Mouse (Mus musculus): ENCODE results near the gene Scyl2. TPM values are rescaled to one million over a fixed set of nuclear protein-coding genes. Genes with fewer than 3 reads are reported as not detected.

The Scyl2 gene
- total and polyA plus RNA-seq, 3 experiments = 8.2 to 16.2 (median 15.4) TPM

GRCm38 (mm10) chr10:89621129-89621528, 65.0 kb downstream of the Scyl2 start, which contains the start of gene Slc17a8:
Slc17a8 (minus strand) TSS chr10:89621253.
- no peak for DNase-seq
- H3K9ac ChIP-seq (ENCODE audit: low read depth, low read length) = no peak within 1 kb of the TSS
- no peak within 1 kb of the TSS for H3K27ac ChIP-seq
- H3K36me3 ChIP-seq (ENCODE audit: control insufficient read depth, insufficient read depth, low read length) = no peaks in the 10 kb centered on the region
- no peaks in the 10 kb centered on the region for H3K79me2 ChIP-seq (replicated peaks; ENCODE audit: control insufficient read depth, insufficient read depth, low read length)
- WGBS = 49% methylated on average over 7 of the region's 7 CpGs
- no peak within 1 kb of the TSS for H3K4me3 ChIP-seq
- no peaks in the 10 kb centered on the region for H3K4me1 ChIP-seq (ENCODE audit: control insufficient read depth, insufficient read depth, low read length)
- peaks cover 1% of the 10 kb centered on the region for H3K27me3 ChIP-seq (ENCODE audit: control insufficient read depth, insufficient read depth, low read length)
- no peak for TF ChIP-seq CTCF (IDR thresholded peaks at IDR 0.05)
- no peak for TF ChIP-seq EP300 (IDR thresholded peaks at IDR 0.05; ENCODE audit: insufficient read depth, low read depth, low read length)
- TF ChIP-seq POLR2A (IDR thresholded peaks at IDR 0.05; ENCODE audit: insufficient read depth, low read depth, low read length) = no peak
- intact Hi-C loops (cut with DNase I) = no loop called here

- Histone ChIP-seq H3K9ac (ENCODE audit: low read depth, low read length) (no peak overlapping the region), H3K27me3 (ENCODE audit: control insufficient read depth, insufficient read depth, low read length) (no peaks in the 10 kb centered on the region), H3K27ac (no peak overlapping the region), H3K79me2 (replicated peaks; ENCODE audit: control insufficient read depth, insufficient read depth, low read length) (no peaks in the 10 kb centered on the region), H3K4me1 (ENCODE audit: control insufficient read depth, insufficient read depth, low read length) (no peaks in the 10 kb centered on the region; the same call in 1 of the 2 replicates), H3K4me3 (no peak overlapping the region), H3K36me3 (ENCODE audit: control insufficient read depth, insufficient read depth, low read length) (no peaks in the 10 kb centered on the region)
- TF ChIP-seq EP300 (IDR thresholded peaks at IDR 0.05; ENCODE audit: insufficient read depth, low read depth, low read length) (no peak), POLR2A (IDR thresholded peaks at IDR 0.05; ENCODE audit: insufficient read depth, low read depth, low read length) (no peak), CTCF (IDR thresholded peaks at IDR 0.05) (no peak)
- intact Hi-C loops (cut with DNase I) = no loop called here
- DNase-seq = no peak
- WGBS = 56% methylated on average over 5 of the region's 5 CpGs
Observed at GRCm38 (mm10) chr10:89599311-89599710, 86.8 kb downstream of the Scyl2 start.

GRCm38 (mm10) chr10:89597275-89597674, 88.8 kb downstream of the Scyl2 start:
- H3K27me3 ChIP-seq (ENCODE audit: control insufficient read depth, insufficient read depth, low read length) = no peaks in the 10 kb centered on the region
- no peaks in the 10 kb centered on the region for H3K79me2 ChIP-seq (replicated peaks; ENCODE audit: control insufficient read depth, insufficient read depth, low read length)
- intact Hi-C loops (cut with DNase I) = no loop called here
- H3K36me3 ChIP-seq (ENCODE audit: control insufficient read depth, insufficient read depth, low read length) = no peaks in the 10 kb centered on the region
- no peak for TF ChIP-seq EP300 (IDR thresholded peaks at IDR 0.05; ENCODE audit: insufficient read depth, low read depth, low read length)
- no peak for TF ChIP-seq POLR2A (IDR thresholded peaks at IDR 0.05; ENCODE audit: insufficient read depth, low read depth, low read length)
- TF ChIP-seq CTCF (IDR thresholded peaks at IDR 0.05) = no peak
- no peak overlapping the region for H3K4me3 ChIP-seq
- no peak for DNase-seq
- H3K9ac ChIP-seq (ENCODE audit: low read depth, low read length) = no peak overlapping the region
- H3K4me1 ChIP-seq (ENCODE audit: control insufficient read depth, insufficient read depth, low read length) = no peaks in the 10 kb centered on the region; the same call in 1 of the 2 replicates
- 71% methylated on average over 4 of the region's 4 CpGs for WGBS
- H3K27ac ChIP-seq = no peak overlapping the region

- WGBS = 92% methylated on average over 5 of the region's 5 CpGs
- no peaks in the 10 kb centered on the region for H3K36me3 ChIP-seq (ENCODE audit: control insufficient read depth, insufficient read depth, low read length)
- no peaks in the 10 kb centered on the region for H3K27me3 ChIP-seq (ENCODE audit: control insufficient read depth, insufficient read depth, low read length)
- H3K4me1 ChIP-seq (ENCODE audit: control insufficient read depth, insufficient read depth, low read length) = no peaks in the 10 kb centered on the region; the same call in 1 of the 2 replicates
- intact Hi-C loops (cut with DNase I) = no loop called here
- no peak for DNase-seq
- no peak overlapping the region for H3K9ac ChIP-seq (ENCODE audit: low read depth, low read length)
- no peak overlapping the region for H3K4me3 ChIP-seq
- H3K79me2 ChIP-seq (replicated peaks; ENCODE audit: control insufficient read depth, insufficient read depth, low read length) = no peaks in the 10 kb centered on the region
- TF ChIP-seq EP300 (IDR thresholded peaks at IDR 0.05; ENCODE audit: insufficient read depth, low read depth, low read length) (no peak), POLR2A (IDR thresholded peaks at IDR 0.05; ENCODE audit: insufficient read depth, low read depth, low read length) (no peak)
- no peak overlapping the region for H3K27ac ChIP-seq
Observed at GRCm38 (mm10) chr10:89595935-89596334, 90.2 kb downstream of the Scyl2 start.

- Histone ChIP-seq H3K27me3 (ENCODE audit: control insufficient read depth, insufficient read depth, low read length) (no peaks in the 10 kb centered on the region), H3K4me3 (no peak overlapping the region), H3K79me2 (replicated peaks; ENCODE audit: control insufficient read depth, insufficient read depth, low read length) (no peaks in the 10 kb centered on the region), H3K36me3 (ENCODE audit: control insufficient read depth, insufficient read depth, low read length) (no peaks in the 10 kb centered on the region), H3K4me1 (ENCODE audit: control insufficient read depth, insufficient read depth, low read length) (no peaks in the 10 kb centered on the region; the same call in 1 of the 2 replicates), H3K9ac (ENCODE audit: low read depth, low read length) (no peak overlapping the region), H3K27ac (no peak overlapping the region)
- 59% methylated on average over 1 of the region's 1 CpGs for WGBS
- intact Hi-C loops (cut with DNase I) = no loop called here
- TF ChIP-seq EP300 (IDR thresholded peaks at IDR 0.05; ENCODE audit: insufficient read depth, low read depth, low read length) = no peak
- TF ChIP-seq CTCF (IDR thresholded peaks at IDR 0.05) = no peak
- no peak for TF ChIP-seq POLR2A (IDR thresholded peaks at IDR 0.05; ENCODE audit: insufficient read depth, low read depth, low read length)
- DNase-seq = no peak
Observed at GRCm38 (mm10) chr10:89595514-89595913, 90.6 kb downstream of the Scyl2 start.

- H3K4me3 ChIP-seq = no peak overlapping the region
- no peak overlapping the region for H3K9ac ChIP-seq (ENCODE audit: low read depth, low read length)
- intact Hi-C loops (cut with DNase I) = no loop called here
- H3K27ac ChIP-seq = no peak overlapping the region
- DNase-seq = no peak
- TF ChIP-seq EP300 (IDR thresholded peaks at IDR 0.05; ENCODE audit: insufficient read depth, low read depth, low read length) (no peak), CTCF (IDR thresholded peaks at IDR 0.05) (no peak), POLR2A (IDR thresholded peaks at IDR 0.05; ENCODE audit: insufficient read depth, low read depth, low read length) (no peak)
- H3K79me2 ChIP-seq (replicated peaks; ENCODE audit: control insufficient read depth, insufficient read depth, low read length) = no peaks in the 10 kb centered on the region
- no peaks in the 10 kb centered on the region for H3K27me3 ChIP-seq (ENCODE audit: control insufficient read depth, insufficient read depth, low read length)
- H3K36me3 ChIP-seq (ENCODE audit: control insufficient read depth, insufficient read depth, low read length) = no peaks in the 10 kb centered on the region
- 68% methylated on average over 4 of the region's 4 CpGs for WGBS
- H3K4me1 ChIP-seq (ENCODE audit: control insufficient read depth, insufficient read depth, low read length) = no peaks in the 10 kb centered on the region; the same call in 1 of the 2 replicates
Observed at GRCm38 (mm10) chr10:89594309-89594708, 91.8 kb downstream of the Scyl2 start.
